Mouse (Mus musculus): Measurements from ENCODE around the gene Ncapg2. TPM values are rescaled to one million over a fixed set of nuclear protein-coding genes. Genes with fewer than 3 reads are reported as not detected.

Gene Ncapg2
- polyA plus RNA-seq, 1 experiment from 2014 or later, result 37.2 TPM

DNA sequence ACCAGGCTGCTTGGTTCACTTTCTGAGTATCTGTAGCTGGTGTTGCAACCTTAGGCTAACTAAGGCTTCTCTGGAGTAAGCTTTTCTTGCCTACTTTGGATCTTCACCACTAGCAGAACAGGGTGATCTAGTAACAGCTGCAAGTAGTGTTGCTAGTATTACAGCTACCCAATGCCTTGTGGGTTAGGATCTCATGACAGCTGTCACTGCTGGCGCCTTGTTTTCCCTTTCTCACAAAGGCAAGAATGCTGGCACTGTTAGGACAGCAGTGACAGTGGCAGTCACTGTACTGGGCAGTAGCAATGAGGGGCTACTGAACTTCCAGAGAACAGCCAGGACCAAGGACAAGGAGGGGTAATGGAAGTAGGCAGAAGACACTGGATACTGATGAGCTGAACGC, 9.9 kb upstream of the Ncapg2 start:
- no peaks in the 10 kb centered on the region for H3K4me1 ChIP-seq (ENCODE audit: insufficient read depth, low read length)
- no peak overlapping the region for H3K9ac ChIP-seq (replicated peaks; ENCODE audit: low read length)
- H3K9me3 ChIP-seq (ENCODE audit: low read length), result no peaks in the 10 kb centered on the region; the same call in 1 of the 2 replicates
- 80% methylated on average over 2 of the region's 2 CpGs for WGBS
- no peak for ATAC-seq (ENCODE audit: low FRiP score, low TSS enrichment)
- no peaks in the 10 kb centered on the region for H3K36me3 ChIP-seq (ENCODE audit: insufficient read depth, low read length)
- no peak overlapping the region for H3K4me3 ChIP-seq (ENCODE audit: low read length)
- H3K4me2 ChIP-seq (replicated peaks; ENCODE audit: low read depth, low read length), result no peak overlapping the region
- no peaks in the 10 kb centered on the region for H3K27me3 ChIP-seq (ENCODE audit: insufficient read depth, low read length)
- no peak overlapping the region for H3K27ac ChIP-seq (ENCODE audit: low read length)

DNA sequence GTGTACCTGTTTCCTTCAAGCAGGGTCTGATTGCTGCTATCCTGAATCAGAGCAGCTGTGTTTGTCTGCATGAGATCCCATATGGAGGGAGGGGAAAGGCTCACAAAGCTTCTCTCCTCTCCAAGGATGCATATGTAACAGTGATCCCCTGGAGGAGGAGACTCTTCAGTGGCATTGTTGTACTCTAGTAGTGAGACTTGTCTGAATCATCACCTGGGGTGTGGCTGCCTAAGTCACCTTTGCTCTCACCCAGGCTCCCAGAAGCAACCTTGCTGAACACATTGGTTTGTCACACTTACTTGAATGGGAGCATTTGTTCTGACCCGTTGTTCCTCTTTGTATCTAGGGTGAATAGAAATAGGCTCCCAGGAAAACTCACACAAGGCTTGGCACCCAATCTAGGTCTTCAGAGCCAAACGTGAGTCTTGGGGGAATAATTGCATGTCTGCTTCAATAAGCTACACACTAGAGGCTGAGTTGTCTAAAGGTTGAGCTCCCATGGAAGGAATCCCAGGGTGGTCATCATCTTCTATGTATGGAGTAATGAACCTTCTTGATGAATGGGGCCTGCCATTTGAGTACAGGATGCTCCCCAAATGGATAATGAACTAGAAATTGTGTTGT, 9.0 kb upstream of the Ncapg2 start:
- Histone ChIP-seq H3K36me3 (ENCODE audit: insufficient read depth, low read length) (no peaks in the 10 kb centered on the region), H3K4me1 (ENCODE audit: insufficient read depth, low read length) (no peaks in the 10 kb centered on the region), H3K27ac (ENCODE audit: low read length) (no peak overlapping the region), H3K27me3 (ENCODE audit: insufficient read depth, low read length) (no peaks in the 10 kb centered on the region), H3K9ac (replicated peaks; ENCODE audit: low read length) (no peak overlapping the region), H3K4me2 (replicated peaks; ENCODE audit: low read depth, low read length) (no peak overlapping the region), H3K4me3 (ENCODE audit: low read length) (no peak overlapping the region), H3K9me3 (ENCODE audit: low read length) (peaks cover 4% of the 10 kb centered on the region)
- 74% methylated on average over 2 of the region's 2 CpGs for WGBS
- no peak for ATAC-seq (ENCODE audit: low FRiP score, low TSS enrichment)

DNA sequence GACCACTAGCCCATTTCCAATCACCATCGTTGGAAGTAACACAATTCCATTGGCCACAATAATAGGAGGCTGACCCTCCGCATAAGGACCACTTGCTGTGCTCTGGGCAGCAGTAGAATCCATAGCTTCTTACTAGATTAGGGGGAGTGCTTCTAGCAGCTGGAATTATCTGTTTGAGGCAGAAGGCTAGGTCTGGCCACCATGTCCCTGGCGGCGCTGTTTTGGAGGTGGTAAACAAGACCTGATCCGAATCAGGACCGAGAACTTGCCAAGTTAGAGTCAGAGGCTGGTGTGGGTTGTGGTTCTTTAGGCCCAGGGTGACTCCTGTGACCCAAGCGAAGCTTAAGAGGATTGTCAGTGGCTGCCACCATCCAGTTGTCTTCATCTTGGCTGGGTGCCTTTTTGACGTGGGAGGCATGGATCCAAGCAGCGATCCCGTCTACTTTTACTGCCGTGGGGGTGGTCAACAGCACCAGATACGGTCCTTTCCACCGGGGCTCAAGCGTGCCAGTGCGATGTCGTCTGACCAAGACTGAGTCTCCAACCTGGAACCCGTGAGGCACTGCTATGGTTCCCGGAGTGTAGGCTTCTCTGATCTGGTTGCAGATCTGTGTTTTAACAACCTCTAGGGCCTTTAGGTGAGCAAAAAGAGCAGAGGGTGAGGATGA, 1.1 kb upstream of the Ncapg2 start:
- Histone ChIP-seq H3K9me3 (ENCODE audit: low read length) (peaks cover 36% of the 10 kb centered on the region), H3K4me2 (replicated peaks; ENCODE audit: low read depth, low read length) (peak overlapping the region; percentile 67), H3K9ac (replicated peaks; ENCODE audit: low read length) (peak overlapping the region; percentile 67), H3K27ac (ENCODE audit: low read length) (no peak overlapping the region), H3K27me3 (ENCODE audit: insufficient read depth, low read length) (no peaks in the 10 kb centered on the region), H3K4me1 (ENCODE audit: insufficient read depth, low read length) (peaks cover 13% of the 10 kb centered on the region), H3K36me3 (ENCODE audit: insufficient read depth, low read length) (peaks cover 31% of the 10 kb centered on the region), H3K4me3 (ENCODE audit: low read length) (peak overlapping the region; percentile 86; the same call in 1 of the 2 replicates)
- ATAC-seq (ENCODE audit: low FRiP score, low TSS enrichment), result no peak
- WGBS, result 97% methylated on average over 18 of the region's 18 CpGs

DNA sequence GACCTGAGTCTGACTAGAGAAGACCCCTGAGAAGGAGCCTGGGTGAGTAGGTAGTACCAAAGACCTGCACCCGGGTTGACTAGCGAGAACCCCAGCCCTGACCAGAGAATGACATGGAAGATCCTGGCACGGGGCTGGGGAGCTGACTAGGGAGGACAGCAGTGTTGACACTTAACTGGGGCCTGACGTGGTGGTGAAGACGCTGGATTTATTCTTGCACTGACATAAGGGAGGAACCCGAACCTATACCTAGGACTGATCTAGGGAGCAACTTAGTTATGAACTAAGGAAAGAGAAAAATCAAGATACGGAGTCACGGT, 594 bp downstream of the Ncapg2 start:
- 10% methylated on average over 8 of the region's 8 CpGs for WGBS
- no peak for ATAC-seq (ENCODE audit: low FRiP score, low TSS enrichment)
- H3K4me3 ChIP-seq (ENCODE audit: low read length), result peak overlapping the region; percentile 86
- H3K36me3 ChIP-seq (ENCODE audit: insufficient read depth, low read length), result peaks cover 39% of the 10 kb centered on the region
- peak overlapping the region; percentile 86 for H3K9ac ChIP-seq (replicated peaks; ENCODE audit: low read length)
- H3K27ac ChIP-seq (ENCODE audit: low read length), result peak overlapping the region; percentile 68; the same call in 1 of the 2 replicates
- H3K4me2 ChIP-seq (replicated peaks; ENCODE audit: low read depth, low read length), result peak overlapping the region; percentile 67
- peaks cover 13% of the 10 kb centered on the region for H3K4me1 ChIP-seq (ENCODE audit: insufficient read depth, low read length)
- peaks cover 36% of the 10 kb centered on the region for H3K9me3 ChIP-seq (ENCODE audit: low read length)
- H3K27me3 ChIP-seq (ENCODE audit: insufficient read depth, low read length), result no peaks in the 10 kb centered on the region

DNA sequence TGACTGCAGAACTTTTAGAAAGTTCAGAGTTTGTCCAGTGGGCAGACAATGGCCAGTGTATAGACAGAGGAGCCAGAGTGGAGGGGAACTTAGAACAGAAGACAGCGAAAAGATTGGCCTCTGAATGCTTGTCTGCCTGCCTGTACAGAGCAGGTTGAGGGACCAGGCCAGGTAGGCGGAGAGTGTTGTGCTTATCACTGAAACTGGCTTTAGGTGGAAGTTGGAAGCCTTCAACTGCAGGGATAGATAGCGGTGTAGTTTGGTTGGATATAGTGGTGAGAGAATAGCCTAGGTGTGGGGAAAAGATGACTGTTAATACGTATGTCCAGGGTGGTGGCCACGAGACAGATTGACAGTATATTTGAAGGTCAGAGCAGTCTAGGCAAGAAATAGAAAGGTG, 2.7 kb downstream of the Ncapg2 start:
- WGBS, result 93% methylated on average over 5 of the region's 5 CpGs
- Histone ChIP-seq H3K27me3 (ENCODE audit: insufficient read depth, low read length) (no peaks in the 10 kb centered on the region), H3K4me1 (ENCODE audit: insufficient read depth, low read length) (peaks cover 13% of the 10 kb centered on the region), H3K4me3 (ENCODE audit: low read length) (no peak overlapping the region), H3K9ac (replicated peaks; ENCODE audit: low read length) (no peak overlapping the region), H3K4me2 (replicated peaks; ENCODE audit: low read depth, low read length) (no peak overlapping the region), H3K27ac (ENCODE audit: low read length) (no peak overlapping the region), H3K36me3 (ENCODE audit: insufficient read depth, low read length) (peaks cover 31% of the 10 kb centered on the region), H3K9me3 (ENCODE audit: low read length) (peaks cover 16% of the 10 kb centered on the region)
- ATAC-seq (ENCODE audit: low FRiP score, low TSS enrichment), result no peak

DNA sequence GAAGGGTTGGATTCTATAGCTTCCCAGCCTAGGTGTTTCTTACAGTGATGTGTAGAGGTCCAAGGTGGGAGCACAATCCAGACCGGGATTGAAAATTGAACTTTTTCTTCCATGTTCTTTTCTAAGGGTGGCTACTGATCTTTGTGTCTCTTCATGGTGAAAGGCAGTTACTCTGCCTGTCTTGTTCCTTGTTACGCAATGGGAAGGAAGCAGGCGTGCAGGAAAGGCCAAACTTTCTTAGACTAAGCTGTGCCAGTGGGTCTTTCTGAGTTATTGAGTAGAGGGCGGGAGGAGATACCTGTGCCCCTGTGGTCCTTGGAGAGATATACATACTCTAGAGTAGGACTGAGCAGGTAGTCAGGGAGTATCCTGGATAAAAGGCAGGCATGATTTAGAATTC, 9.7 kb downstream of the Ncapg2 start:
- Histone ChIP-seq H3K4me2 (replicated peaks; ENCODE audit: low read depth, low read length) (no peak overlapping the region), H3K27ac (ENCODE audit: low read length) (no peak overlapping the region), H3K36me3 (ENCODE audit: insufficient read depth, low read length) (peaks cover 22% of the 10 kb centered on the region), H3K9me3 (ENCODE audit: low read length) (no peaks in the 10 kb centered on the region), H3K9ac (replicated peaks; ENCODE audit: low read length) (no peak overlapping the region), H3K4me3 (ENCODE audit: low read length) (no peak overlapping the region), H3K4me1 (ENCODE audit: insufficient read depth, low read length) (no peaks in the 10 kb centered on the region), H3K27me3 (ENCODE audit: insufficient read depth, low read length) (no peaks in the 10 kb centered on the region)
- WGBS, result 92% methylated on average over 4 of the region's 4 CpGs
- no peak for ATAC-seq (ENCODE audit: low FRiP score, low TSS enrichment)

DNA sequence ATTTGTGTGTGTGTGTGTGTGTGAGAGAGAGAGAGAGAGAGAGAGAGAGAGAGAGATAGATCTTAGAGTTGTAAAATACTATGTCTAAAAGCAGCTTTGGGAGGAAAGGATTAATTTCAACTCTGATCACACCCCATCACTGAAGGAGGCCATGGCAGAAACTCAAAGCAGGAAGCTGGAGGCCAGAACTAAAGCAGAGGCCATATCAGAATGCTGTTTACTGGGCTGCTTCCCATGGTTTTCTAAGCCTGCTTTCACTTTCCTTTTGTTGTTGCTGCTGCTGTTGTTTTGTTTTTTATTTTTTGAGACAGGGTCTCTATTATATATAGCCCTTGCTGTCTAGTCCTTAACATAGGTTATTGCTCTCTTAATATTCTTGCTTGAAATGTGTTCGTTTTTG, 11.3 kb downstream of the Ncapg2 start:
- 97% methylated on average over 1 of the region's 1 CpGs for WGBS
- H3K9ac ChIP-seq (replicated peaks; ENCODE audit: low read length), result no peak overlapping the region
- H3K4me1 ChIP-seq (ENCODE audit: insufficient read depth, low read length), result no peaks in the 10 kb centered on the region
- peaks cover 17% of the 10 kb centered on the region for H3K36me3 ChIP-seq (ENCODE audit: insufficient read depth, low read length)
- no peak overlapping the region for H3K4me2 ChIP-seq (replicated peaks; ENCODE audit: low read depth, low read length)
- H3K27me3 ChIP-seq (ENCODE audit: insufficient read depth, low read length), result no peaks in the 10 kb centered on the region
- H3K9me3 ChIP-seq (ENCODE audit: low read length), result no peaks in the 10 kb centered on the region
- ATAC-seq (ENCODE audit: low FRiP score, low TSS enrichment), result no peak
- H3K27ac ChIP-seq (ENCODE audit: low read length), result no peak overlapping the region
- no peak overlapping the region for H3K4me3 ChIP-seq (ENCODE audit: low read length)

DNA sequence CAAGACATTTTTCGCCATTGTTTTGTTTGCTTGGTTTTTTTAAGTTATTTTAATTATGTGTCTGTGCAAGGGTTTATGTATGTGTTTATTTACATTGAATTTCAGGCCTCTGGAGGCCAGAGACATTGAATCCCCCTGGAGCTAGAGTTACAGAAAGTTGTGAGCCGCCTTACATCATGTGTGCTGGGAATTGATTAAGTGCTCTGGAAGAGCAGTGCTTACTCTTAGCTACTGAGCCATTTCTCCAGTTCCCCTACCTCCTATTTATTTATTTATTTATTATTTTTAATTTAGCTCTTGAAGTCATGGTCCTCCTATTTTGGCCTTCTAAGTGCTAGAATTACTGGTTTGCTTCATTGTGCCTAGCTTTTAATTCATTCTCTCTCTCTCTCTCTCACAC, 16.5 kb downstream of the Ncapg2 start:
- 76% methylated on average over 2 of the region's 2 CpGs for WGBS

DNA sequence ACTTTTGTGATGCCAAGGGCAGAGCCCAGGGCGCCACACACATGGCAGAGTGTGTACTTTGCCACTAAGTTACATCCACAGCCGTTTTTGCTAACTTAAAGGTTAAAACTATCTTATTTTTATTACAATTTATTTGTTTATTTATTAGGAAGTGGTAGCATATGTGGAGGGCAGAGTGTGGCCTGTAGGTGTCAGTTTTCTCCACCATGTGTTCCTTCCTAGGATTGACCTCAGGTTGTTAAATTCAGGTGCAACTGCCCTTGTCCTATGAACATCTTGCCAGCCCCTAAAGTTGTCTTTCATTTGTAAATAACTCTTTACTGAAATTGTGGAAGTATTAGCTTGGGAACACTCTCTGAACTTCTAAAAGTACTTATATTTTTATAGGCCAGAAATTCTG, 20.2 kb downstream of the Ncapg2 start:
- no peaks in the 10 kb centered on the region for H3K4me1 ChIP-seq (ENCODE audit: insufficient read depth, low read length)
- no peaks in the 10 kb centered on the region for H3K27me3 ChIP-seq (ENCODE audit: insufficient read depth, low read length)
- 74% methylated on average over 2 of the region's 2 CpGs for WGBS
- peaks cover 38% of the 10 kb centered on the region for H3K36me3 ChIP-seq (ENCODE audit: insufficient read depth, low read length)
- no peak for ATAC-seq (ENCODE audit: low FRiP score, low TSS enrichment)
- H3K9ac ChIP-seq (replicated peaks; ENCODE audit: low read length), result no peak overlapping the region
- no peaks in the 10 kb centered on the region for H3K9me3 ChIP-seq (ENCODE audit: low read length)
- no peak overlapping the region for H3K4me2 ChIP-seq (replicated peaks; ENCODE audit: low read depth, low read length)
- H3K27ac ChIP-seq (ENCODE audit: low read length), result no peak overlapping the region
- no peak overlapping the region for H3K4me3 ChIP-seq (ENCODE audit: low read length)

More for the DNA sequence above, 16.5 kb downstream of the Ncapg2 start:
- Histone ChIP-seq H3K27me3 (ENCODE audit: insufficient read depth, low read length) (no peaks in the 10 kb centered on the region), H3K36me3 (ENCODE audit: insufficient read depth, low read length) (peaks cover 27% of the 10 kb centered on the region), H3K4me3 (ENCODE audit: low read length) (no peak overlapping the region), H3K27ac (ENCODE audit: low read length) (no peak overlapping the region), H3K4me1 (ENCODE audit: insufficient read depth, low read length) (no peaks in the 10 kb centered on the region), H3K9ac (replicated peaks; ENCODE audit: low read length) (no peak overlapping the region), H3K9me3 (ENCODE audit: low read length) (no peaks in the 10 kb centered on the region), H3K4me2 (replicated peaks; ENCODE audit: low read depth, low read length) (no peak overlapping the region)
- no peak for ATAC-seq (ENCODE audit: low FRiP score, low TSS enrichment)

DNA sequence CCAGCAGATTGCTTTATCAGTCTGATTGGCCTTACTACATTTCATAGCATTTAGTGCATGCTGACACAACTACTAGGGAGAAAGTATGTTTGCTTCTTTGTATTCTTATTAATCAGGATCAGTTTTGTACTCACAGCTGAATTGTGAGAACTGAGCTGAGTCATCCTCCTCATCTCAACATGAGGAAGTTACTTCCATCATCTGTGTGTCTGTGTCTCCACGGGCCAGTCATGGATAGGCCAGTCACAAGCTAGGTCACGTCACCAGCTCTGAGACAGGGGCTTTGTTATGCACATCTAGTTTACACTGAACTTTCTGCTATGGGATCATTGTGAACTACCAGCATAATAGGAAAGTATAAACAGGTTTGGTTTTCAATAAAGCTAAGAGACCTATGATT, 28.5 kb downstream of the Ncapg2 start:
- Histone ChIP-seq H3K27ac (ENCODE audit: low read length) (no peak overlapping the region), H3K27me3 (ENCODE audit: insufficient read depth, low read length) (no peaks in the 10 kb centered on the region), H3K36me3 (ENCODE audit: insufficient read depth, low read length) (peaks cover 31% of the 10 kb centered on the region; the same call in 1 of the 2 replicates), H3K4me3 (ENCODE audit: low read length) (no peak overlapping the region), H3K9ac (replicated peaks; ENCODE audit: low read length) (no peak overlapping the region), H3K4me2 (replicated peaks; ENCODE audit: low read depth, low read length) (no peak overlapping the region), H3K4me1 (ENCODE audit: insufficient read depth, low read length) (no peaks in the 10 kb centered on the region), H3K9me3 (ENCODE audit: low read length) (no peaks in the 10 kb centered on the region)
- WGBS, result 95% methylated on average over 2 of the region's 2 CpGs
- no peak for ATAC-seq (ENCODE audit: low FRiP score, low TSS enrichment)
